Mouse (Mus musculus) testis, postnatal 10 days (tissue): Measurements from ENCODE around the gene Dbh.

Experiments used
- DNase-seq: peaks from one replicate; pipeline ENCODE4 v3.0.0; 2021; ENCODE audit warnings: low spot score

Gene Dbh

DNA sequence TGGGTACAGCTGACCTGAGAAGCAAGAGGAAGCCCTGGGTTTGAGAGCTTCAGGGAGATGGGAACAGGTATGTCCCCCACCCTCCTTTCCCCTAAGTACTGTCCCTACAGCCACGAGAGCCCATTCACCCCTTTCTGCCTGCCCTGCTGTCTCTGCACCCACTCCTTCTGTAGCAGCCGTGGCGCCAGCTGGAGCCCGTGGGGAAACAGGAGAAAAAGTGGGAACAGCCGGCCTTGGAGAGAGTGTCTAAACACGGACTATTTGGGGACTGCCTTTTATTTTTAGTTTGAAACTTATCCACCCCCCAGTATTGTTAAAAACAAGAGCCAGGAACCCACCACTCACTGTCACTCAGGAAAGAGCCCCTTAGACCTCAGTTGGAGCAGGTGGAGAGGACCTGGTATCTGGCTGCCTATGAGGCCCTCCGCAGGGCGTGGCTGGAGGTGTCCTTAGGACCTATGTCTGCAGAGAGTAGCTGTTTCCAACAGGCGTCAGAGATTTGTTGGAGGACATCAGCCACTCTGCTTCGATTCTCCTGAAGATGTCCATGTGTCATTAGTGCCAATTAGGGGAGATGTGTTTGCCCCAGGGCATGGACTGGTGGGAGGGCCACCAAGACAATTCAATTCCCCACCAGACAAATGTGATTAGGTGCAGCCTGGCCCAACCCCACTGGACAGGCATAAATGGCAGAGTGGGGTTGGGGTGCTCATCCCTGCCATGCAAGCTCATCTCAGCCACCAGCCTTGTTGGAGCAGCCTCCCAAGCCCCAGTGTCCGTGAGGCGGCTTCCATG is at the start of gene Dbh:
Gene Dbh, plus strand, starts transcription at position 438 of the 795 bp plus-strand sequence.
- DNase-seq = no peak

- no peak for DNase-seq
These were observed 46.6 kb upstream of the Dbh start for GRCm38 (mm10) chr2:27118452-27118851.

DNA sequence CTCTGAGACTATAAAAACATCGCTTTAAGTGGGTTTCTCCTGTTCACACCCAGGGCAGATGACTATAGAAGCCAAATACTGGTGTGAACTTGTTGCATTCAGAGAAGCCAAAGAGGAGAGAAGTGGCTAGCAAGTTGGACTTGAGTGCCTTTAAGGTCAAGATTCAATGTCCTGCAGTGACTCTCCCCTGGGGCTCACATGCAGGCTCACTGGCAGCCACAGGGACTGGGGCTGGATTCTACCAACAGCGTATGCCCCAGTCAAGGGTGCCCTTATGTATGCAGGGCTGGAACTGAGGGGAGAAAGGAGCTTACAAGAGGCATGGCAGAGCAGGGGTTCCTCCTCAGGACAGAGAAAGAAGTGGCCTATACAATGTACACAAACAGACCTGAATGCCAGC is 45.3 kb upstream of the Dbh start:
- no peak for DNase-seq

GRCm38 (mm10) chr2:27120241-27120641 is 44.8 kb upstream of the Dbh start:
- peak; percentile 53 for DNase-seq

DNA sequence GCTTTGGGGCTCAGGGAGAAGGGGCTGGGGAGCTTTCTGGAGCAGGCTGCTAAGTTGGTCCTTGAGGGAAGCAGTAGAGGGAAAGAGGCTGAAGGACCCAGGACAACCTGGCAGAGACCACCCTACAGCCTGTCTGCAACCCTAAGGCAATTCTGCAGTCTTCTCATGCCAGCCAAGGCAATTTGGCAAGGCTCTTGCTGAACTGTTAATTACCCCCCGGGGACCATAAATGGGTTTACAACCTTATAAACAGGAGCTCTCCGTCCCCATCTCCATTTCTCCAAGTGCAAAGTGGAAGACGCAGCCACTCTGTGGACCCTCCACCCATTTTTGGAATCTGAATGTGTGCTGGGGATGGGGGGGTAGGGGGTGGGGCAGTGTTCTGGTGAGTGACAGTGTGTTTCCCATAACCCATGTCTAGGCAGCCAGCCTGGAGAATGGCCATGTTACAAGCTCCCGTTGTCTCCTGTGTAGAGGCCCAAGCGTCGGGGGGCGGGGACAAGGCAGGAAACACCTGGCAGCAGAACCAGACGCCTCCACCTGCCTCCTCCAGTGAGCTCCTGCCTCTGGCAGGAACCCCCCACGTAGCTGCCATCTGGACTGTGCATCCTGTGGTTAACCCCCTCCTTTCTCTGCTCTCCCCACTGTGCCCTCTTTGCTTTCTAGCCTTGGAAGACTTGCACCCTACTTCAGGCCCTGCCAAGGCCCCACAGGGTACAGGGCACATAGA is 43.2 kb upstream of the Dbh start:
- DNase-seq = no peak

DNA sequence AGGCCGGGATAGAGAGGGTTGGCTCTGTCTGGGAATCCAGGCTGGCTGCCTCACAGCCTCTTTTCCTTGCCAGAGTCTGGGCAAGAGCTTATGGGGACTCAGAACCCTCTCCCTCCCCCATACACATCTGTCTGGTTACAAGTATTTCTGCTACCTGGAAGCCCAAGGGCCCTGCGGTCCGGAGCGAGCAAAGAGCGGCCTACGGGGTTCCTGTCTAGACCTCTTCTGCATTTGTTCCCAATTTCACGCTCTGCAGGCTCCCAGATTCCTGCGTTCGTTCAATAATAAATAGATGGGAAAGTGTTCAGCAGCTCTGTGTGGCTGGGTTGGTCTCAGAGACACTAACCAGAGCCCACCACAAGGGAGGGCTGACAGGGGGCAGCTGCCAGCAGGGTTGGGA is 42.5 kb upstream of the Dbh start:
- no peak for DNase-seq

DNA sequence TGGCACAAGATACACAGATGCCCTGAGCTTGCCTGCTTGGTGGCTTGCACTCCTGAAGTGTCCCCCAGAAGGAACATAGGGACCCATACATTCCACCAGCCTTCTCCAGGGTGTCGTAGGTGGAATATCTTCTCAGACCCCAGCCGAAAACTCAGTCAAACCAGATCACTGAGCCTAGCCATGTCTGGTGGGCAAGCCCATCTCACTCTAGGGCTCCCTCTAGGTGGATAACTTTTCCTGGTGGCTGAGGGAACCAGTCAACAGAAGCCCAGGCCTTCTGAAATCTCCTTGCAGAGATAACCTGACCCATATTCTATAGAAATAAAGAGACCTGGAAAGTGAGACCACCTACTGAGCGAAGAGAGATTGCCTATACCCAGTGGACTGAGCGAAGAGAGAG is 41.9 kb upstream of the Dbh start:
- DNase-seq = no peak

- peak; percentile 84 for DNase-seq
These were observed 39.1 kb upstream of the Dbh start for GRCm38 (mm10) chr2:27125979-27126378.

DNA sequence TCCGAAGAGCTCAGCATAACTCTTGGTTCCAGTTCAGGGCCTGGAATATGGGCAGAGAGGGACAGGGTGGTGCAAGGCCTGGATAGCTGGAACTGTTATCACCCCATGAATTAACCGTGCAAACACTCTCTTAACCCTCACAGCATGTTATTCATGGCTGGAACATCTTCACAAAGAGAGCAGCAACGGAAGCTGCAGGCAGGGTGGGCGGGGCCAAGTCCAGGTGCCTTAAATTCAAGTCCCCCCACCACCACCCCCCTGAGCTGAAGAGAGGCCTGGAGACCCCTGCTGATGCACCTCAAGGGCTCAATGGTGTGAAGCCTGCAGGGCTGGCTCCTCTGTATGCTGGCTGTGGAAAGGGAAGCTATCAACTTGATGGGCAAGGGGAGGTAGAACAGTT is 38.5 kb upstream of the Dbh start:
- no peak for DNase-seq

- DNase-seq = no peak
These were observed 36.0 kb upstream of the Dbh start for GRCm38 (mm10) chr2:27128990-27129389.

DNA sequence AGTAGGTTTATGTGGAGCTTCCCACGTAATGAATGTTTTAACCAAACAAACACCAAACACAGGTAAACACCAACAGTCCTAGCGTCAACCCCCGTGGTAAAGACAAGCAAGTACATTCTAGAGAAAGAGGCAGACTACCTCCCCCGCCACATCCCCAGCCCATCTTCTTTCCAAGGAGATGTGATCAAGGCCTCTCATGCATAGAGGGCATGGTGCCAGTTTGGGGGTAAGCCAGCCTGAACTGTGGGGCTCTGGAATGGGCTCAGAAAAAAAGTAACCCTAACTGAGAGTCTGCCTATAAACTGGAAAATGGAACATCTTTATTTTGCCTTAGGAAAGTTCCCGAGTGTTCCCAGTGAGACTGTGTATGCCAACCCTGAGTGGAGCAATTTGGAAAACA is 29.1 kb upstream of the Dbh start:
- DNase-seq = no peak

DNA sequence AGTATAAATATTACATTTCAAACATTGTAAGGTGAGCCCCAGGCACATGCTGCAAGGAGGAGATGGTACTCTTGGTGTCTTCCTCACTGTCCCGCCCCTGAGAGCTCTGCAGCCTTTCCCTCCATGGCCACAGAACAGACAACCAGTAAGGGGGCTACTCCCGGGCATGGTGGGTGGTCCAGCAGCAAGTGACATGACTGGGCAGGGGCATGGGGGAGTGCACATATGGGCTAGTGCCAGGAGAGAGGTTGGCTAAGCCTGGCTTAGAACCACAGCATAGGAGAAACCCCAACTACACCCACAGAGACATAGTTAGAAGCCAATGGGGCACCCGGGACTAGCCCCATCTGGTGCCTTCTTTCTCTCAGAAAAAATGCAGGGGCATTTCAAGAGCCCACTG is 28.7 kb upstream of the Dbh start:
- no peak for DNase-seq

- no peak for DNase-seq
These were observed 28.2 kb upstream of the Dbh start for GRCm38 (mm10) chr2:27136789-27137188.

GRCm38 (mm10) chr2:27138356-27138755 is 26.7 kb upstream of the Dbh start:
- DNase-seq = no peak

GRCm38 (mm10) chr2:27141950-27142693 is 22.9 kb upstream of the Dbh start, which contains the start of gene Fam163b:
Gene Fam163b, minus strand, starts transcription at chr2:27142491.
- DNase-seq = peak; percentile 71

GRCm38 (mm10) chr2:27144957-27145356 is 20.1 kb upstream of the Dbh start:
- DNase-seq = no peak

DNA sequence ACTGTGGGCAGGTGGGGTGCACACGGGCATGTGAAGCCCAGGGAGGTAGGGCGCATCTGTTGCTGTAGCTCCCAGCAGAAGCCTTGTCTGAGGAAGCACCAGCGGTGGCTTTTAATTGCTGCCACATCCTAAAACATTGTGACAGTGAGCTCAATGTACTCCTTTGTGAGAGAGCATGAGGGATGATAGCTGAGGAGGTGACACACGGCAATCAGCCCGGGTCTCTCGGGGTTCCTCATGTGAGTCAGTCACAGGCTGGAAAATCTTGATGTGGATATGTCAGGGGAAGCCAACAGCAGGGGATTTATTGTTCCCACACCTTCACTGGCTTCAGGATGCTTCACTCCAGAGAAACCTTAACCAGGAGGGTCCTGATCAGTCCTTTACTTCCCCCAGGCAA is 18.2 kb upstream of the Dbh start:
- no peak for DNase-seq

GRCm38 (mm10) chr2:27149457-27149856 is 15.6 kb upstream of the Dbh start:
- no peak for DNase-seq

DNA sequence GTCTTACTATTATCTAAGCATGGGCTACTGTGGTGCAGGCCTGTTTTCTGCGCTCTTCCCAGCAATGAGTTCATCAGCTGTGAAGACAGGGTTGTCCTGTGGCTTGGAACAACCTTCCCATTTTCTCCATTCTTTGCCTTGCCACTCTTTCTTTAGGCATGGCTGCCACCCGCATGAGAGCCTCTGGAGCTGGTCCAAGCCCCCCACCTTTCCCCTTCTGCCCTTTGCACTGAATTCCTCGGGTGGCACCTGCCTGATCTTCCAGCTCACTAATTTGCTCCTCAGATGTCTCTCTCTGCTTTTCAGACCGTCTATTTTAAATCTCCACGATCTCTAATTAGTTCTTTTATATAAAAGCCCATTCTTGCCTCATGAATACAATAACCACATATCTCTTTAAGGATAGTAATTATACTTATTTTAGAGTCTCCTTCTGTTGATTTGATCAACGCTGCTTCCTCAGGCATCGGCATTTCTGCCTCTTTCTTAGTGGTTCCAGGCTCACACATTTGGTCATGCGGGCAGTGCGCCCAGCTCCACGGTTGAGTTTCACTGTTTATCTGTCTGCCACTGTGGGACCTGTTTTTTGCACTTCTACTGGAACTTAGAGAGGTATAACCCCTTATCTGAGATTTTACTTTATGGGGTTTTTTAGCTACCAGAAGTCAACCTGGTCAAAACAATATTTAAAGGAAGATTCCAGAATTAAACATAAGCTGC is 10.4 kb upstream of the Dbh start:
- no peak for DNase-seq

- DNase-seq = no peak
These were observed 8.4 kb upstream of the Dbh start for GRCm38 (mm10) chr2:27156596-27156995.

GRCm38 (mm10) chr2:27161526-27161925 is 3.5 kb upstream of the Dbh start:
- no peak for DNase-seq

- DNase-seq = no peak
These were observed 2.4 kb upstream of the Dbh start for GRCm38 (mm10) chr2:27162656-27163055.
